Mouse (Mus musculus): ENCODE results near the gene Klhl12. TPM values are rescaled to one million over a fixed set of nuclear protein-coding genes. Genes with fewer than 3 reads are reported as not detected.
"Not testable (repeated sequence)": the region's sequence is repeated elsewhere in the genome, so short reads cannot be mapped to it uniquely, and the experiment has no call there.

Gene Klhl12
- polyA plus RNA-seq, 1 experiment from 2014 or later = 39.1 TPM

DNA sequence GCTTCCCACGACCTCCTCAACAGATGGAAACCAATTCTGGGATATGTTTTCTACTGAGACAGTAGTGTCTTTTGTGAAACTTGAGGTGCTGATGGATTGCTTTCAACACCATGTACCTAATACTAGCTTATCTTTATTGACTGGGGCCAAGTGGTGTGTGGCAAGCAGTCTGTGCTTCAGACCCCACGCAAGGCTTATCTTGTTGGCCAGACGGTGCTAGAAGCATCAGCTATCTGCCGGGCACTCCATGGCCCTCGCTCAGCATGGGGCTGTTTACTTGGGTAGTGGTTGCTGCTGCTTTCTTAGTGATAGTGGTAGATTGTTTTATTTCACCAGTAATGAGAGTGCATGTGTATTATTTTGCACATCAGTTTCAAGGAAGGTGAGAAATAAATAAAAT, 29.0 kb upstream of the Klhl12 start:
- no peak overlapping the region for H3K4me3 ChIP-seq
- H3K4me1 ChIP-seq = 0 out of 2 replicates have a peak, but pooled peaks cover 4% of the 10 kb centered on the region
- DNase-seq (ENCODE audit: low spot score) = no peak
- WGBS = 88% methylated on average over 5 of the region's 5 CpGs
- H3K27me3 ChIP-seq (replicated peaks; ENCODE audit: low read depth, poor library complexity, severe bottlenecking) = no peaks in the 10 kb centered on the region
- H3K9me3 ChIP-seq = no peaks in the 10 kb centered on the region
- peaks cover 91% of the 10 kb centered on the region for H3K36me3 ChIP-seq (replicated peaks)
- no peak overlapping the region for H3K27ac ChIP-seq (replicated peaks)

DNA sequence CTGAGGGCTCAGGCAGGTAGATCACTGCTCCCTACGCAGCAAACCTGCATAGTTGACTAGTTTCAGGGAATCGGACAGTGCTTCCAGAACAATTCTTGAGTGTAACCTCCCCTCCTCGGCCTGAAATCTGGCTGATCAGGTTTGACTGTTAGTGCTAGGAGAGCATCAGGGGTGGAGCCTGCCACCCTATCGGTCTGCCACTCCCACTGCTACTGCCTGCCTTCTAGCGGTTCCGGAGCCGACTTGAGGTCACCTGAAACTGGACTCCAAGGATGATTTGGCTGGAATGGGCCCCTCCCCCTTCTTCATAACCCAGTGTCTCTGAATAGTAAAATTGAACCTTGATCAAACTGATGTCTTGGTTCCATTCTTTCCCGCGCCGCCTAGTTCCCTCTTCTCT, 22.3 kb upstream of the Klhl12 start:
- no peaks in the 10 kb centered on the region for H3K4me1 ChIP-seq
- 82% methylated on average over 10 of the region's 10 CpGs for WGBS
- H3K36me3 ChIP-seq (replicated peaks) = peaks cover 57% of the 10 kb centered on the region

DNA sequence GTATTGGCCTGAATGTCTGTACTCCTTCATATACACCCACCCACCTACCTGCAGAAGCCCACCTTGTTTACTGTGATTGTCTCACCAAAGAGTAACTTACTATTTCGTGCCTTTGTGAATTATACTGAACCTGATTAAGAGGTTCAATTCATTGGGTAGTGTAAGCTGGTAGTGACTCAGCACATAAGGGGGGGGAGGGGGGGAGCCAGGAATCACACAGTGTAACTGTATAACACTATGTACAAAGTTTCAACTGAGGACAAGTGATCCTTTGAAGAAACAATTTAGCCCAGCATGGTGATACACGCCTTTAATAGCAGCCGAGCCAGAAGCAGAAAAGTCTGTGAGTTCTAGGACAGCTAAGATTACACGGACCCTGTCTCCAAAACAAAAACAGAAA, 21.9 kb upstream of the Klhl12 start:
- Histone ChIP-seq H3K4me1 (no peaks in the 10 kb centered on the region), H3K4me3 (no peak overlapping the region), H3K27ac (replicated peaks) (no peak overlapping the region), H3K9me3 (no peaks in the 10 kb centered on the region), H3K27me3 (replicated peaks; ENCODE audit: low read depth, poor library complexity, severe bottlenecking) (no peaks in the 10 kb centered on the region), H3K36me3 (replicated peaks) (peaks cover 52% of the 10 kb centered on the region)
- WGBS = 93% methylated on average over 4 of the region's 4 CpGs
- no peak for DNase-seq (ENCODE audit: low spot score)

More for the DNA sequence above, 22.3 kb upstream of the Klhl12 start:
- Histone ChIP-seq H3K27ac (replicated peaks) (no peak overlapping the region), H3K9me3 (no peaks in the 10 kb centered on the region), H3K4me3 (no peak overlapping the region), H3K27me3 (replicated peaks; ENCODE audit: low read depth, poor library complexity, severe bottlenecking) (no peaks in the 10 kb centered on the region)
- DNase-seq (ENCODE audit: low spot score) = no peak

DNA sequence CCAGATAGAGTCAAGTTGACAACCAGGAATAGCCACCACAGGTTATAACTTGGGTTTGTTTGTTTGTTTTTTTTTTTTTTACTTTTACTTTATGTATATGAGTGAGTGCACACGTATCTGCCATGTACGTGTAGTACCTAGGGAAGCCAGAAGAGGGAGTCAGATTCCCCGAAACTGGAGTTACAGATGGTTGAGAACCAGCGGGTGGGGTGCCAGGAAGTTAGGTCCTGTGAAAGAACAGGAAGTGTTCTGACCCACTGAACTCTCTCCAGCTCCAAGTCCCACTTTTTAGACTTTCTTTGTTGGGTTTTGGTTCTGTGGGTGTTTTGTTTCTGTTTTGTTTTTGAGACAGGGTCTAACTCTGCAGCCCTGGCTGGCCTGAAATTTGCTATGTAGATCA, 19.9 kb upstream of the Klhl12 start:
- no peak overlapping the region for H3K4me3 ChIP-seq
- no peak for DNase-seq (ENCODE audit: low spot score)
- H3K9me3 ChIP-seq = no peaks in the 10 kb centered on the region

DNA sequence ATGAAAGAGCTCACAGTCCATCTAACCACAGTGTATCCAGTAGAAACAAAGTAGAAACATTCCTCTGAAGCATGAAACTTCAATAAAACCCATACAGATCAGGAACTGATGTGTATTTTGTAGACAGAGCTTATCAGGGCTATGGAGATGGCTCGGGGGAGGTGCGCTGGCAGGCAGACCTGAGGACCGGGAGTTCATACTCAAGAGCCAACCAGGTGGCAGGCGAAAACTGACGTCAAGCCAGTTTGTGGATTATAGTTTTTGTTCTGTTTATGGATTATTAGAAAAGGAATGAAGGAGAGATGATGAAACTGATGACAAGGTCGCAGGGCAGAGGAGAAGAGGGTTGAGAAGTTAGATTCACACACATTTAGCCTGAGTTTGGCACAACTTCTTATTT, 14.9 kb upstream of the Klhl12 start:
- WGBS = 92% methylated on average over 6 of the region's 6 CpGs
- Histone ChIP-seq H3K9me3 (no peaks in the 10 kb centered on the region), H3K36me3 (replicated peaks) (no peaks in the 10 kb centered on the region), H3K4me3 (no peak overlapping the region), H3K4me1 (no peaks in the 10 kb centered on the region), H3K27me3 (replicated peaks; ENCODE audit: low read depth, poor library complexity, severe bottlenecking) (no peaks in the 10 kb centered on the region), H3K27ac (replicated peaks) (no peak overlapping the region)
- DNase-seq (ENCODE audit: low spot score) = no peak

More for the DNA sequence above, 19.9 kb upstream of the Klhl12 start:
- 28% methylated on average over 4 of the region's 4 CpGs for WGBS
- Histone ChIP-seq H3K27ac (replicated peaks) (no peak overlapping the region), H3K27me3 (replicated peaks; ENCODE audit: low read depth, poor library complexity, severe bottlenecking) (no peaks in the 10 kb centered on the region), H3K36me3 (replicated peaks) (peaks cover 34% of the 10 kb centered on the region), H3K4me1 (no peaks in the 10 kb centered on the region)

DNA sequence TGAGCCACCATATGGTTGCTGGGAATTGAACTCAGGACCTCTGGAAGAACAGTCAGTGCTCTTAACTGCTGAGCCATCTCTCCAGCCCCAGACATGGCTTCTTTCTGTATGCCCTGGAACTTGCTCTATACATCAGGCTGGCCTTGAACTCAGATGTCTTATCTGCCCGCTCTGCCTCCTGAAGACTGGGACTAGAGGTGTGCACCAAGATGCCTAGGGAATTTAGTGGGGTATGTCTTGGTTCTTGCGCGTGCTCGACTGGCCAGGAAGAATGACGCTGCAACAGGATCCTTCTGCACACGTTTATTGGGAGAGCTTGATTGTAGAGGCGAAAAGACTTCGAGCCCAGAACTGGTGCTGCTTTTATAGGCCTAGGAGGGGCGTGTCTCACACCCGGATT, 13.6 kb upstream of the Klhl12 start:
- H3K4me3 ChIP-seq; H3K36me3 ChIP-seq (replicated peaks); H3K27me3 ChIP-seq (replicated peaks; ENCODE audit: low read depth, poor library complexity, severe bottlenecking); H3K27ac ChIP-seq (replicated peaks); DNase-seq (ENCODE audit: low spot score); H3K9me3 ChIP-seq; H3K4me1 ChIP-seq: not testable (repeated sequence)
- WGBS = 90% methylated on average over 8 of the region's 10 CpGs

DNA sequence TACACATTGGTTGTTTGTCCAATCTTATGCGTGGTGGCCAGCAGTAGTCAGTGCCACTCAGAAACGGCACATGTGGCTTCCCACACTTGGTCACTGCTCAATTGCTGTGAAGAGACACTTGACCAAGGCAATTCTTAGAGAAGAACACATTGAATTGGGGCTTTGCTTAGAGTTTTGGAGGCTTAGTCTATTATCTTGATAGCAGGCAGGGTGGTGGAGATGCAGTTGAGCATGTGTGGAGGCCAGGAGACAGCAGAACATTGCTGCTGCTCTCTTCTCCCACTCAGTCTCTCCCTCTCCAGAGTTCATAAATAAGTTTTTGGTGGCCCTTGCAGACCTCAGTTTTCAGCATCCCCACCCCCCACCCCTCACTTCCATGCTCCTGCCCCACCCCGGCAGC, 12.9 kb upstream of the Klhl12 start:
- H3K4me3 ChIP-seq = no peak overlapping the region
- no peaks in the 10 kb centered on the region for H3K36me3 ChIP-seq (replicated peaks)
- no peaks in the 10 kb centered on the region for H3K27me3 ChIP-seq (replicated peaks; ENCODE audit: low read depth, poor library complexity, severe bottlenecking)
- DNase-seq (ENCODE audit: low spot score) = no peak
- WGBS = 97% methylated on average over 3 of the region's 3 CpGs
- no peak overlapping the region for H3K27ac ChIP-seq (replicated peaks)
- no peaks in the 10 kb centered on the region for H3K4me1 ChIP-seq
- H3K9me3 ChIP-seq = no peaks in the 10 kb centered on the region

DNA sequence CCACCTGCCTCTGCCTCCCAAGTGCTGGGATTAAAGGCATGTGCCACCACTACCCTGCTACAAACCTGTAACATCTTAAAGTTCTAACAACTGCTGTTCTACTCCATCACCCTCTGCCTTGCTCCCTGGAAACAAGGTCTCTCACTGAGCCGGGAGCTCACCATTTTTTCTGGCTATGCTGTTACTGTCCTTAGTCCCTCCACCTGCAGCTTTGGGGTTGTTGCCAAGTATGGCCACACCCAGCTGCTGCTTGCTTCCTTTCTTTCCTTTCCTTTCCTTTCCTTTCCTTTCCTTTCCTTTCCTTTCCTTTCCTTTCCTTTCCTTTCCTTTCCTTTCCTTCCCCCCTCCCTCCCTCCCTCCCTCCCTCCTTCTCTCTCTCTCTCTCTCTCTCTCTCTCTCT, 12.0 kb upstream of the Klhl12 start:
- H3K27ac ChIP-seq (replicated peaks); H3K4me3 ChIP-seq; H3K4me1 ChIP-seq; H3K36me3 ChIP-seq (replicated peaks); H3K9me3 ChIP-seq; DNase-seq (ENCODE audit: low spot score); H3K27me3 ChIP-seq (replicated peaks; ENCODE audit: low read depth, poor library complexity, severe bottlenecking): not testable (repeated sequence)
- 85% methylated on average over 1 of the region's 1 CpGs for WGBS

DNA sequence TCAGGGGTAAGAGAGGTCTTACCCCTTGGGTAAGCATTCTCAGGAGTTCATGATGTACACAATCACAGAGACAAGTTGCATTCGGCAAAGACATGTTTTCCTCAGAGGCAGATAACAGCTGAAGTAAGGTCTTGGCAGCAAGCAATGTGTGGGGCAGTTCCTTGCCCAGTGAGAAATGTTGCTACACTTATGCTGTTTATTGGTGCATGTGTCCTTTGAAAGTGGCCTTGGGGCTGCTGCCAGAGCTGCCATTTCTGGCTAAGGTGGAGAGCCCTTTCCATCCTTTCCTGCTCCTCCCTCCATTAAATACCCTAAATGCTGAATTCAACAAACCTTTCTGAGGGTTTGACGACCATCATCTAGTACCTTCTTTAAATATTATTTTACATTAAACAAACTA, 9.9 kb upstream of the Klhl12 start:
- Histone ChIP-seq H3K36me3 (replicated peaks) (no peaks in the 10 kb centered on the region), H3K9me3 (no peaks in the 10 kb centered on the region), H3K27me3 (replicated peaks; ENCODE audit: low read depth, poor library complexity, severe bottlenecking) (no peaks in the 10 kb centered on the region), H3K4me3 (no peak overlapping the region), H3K4me1 (no peaks in the 10 kb centered on the region), H3K27ac (replicated peaks) (no peak overlapping the region)
- 89% methylated on average over 2 of the region's 2 CpGs for WGBS
- DNase-seq (ENCODE audit: low spot score) = no peak

DNA sequence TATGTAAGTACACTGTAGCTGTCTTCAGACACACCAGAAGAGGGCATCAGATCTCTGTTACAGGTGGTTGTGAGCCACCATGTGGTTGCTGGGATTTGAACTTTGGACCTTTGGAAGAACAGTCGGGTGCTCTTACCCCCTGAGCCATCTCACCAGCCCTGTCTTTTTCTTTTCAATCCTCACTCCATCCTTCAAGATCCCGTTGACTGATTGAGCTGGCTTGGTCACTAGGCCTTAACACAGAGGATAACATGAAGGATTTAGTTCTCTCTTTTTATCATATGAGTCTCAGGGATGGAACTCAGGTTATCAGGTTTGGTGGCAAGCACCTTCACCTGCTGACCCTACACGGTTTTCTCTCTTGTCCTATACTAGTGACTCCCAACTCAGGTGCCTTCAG, 6.8 kb upstream of the Klhl12 start:
- not testable (repeated sequence) for DNase-seq (ENCODE audit: low spot score); H3K27me3 ChIP-seq (replicated peaks; ENCODE audit: low read depth, poor library complexity, severe bottlenecking); H3K4me1 ChIP-seq; H3K27ac ChIP-seq (replicated peaks); H3K4me3 ChIP-seq; H3K36me3 ChIP-seq (replicated peaks); H3K9me3 ChIP-seq
- 70% methylated on average over 3 of the region's 3 CpGs for WGBS

DNA sequence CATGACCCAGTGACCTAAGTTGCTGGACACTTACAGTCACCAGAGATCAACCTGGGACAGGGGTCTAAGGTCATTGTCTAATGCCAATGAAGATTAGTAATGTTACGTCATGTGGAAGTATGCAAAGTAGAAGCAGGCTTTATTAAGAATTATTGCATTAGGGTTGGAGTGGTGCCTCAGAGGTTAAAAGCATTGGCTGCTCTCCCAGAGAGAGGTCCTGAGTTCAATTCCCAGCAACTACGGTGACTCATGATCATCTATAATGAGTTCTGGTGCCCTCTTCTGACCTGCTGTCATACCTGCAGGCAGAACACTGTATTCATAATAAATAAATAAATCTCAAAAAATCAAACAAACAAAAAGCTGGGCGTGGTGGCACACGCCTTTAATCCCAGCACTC, 5.1 kb upstream of the Klhl12 start:
- no peak for DNase-seq (ENCODE audit: low spot score)
- no peaks in the 10 kb centered on the region for H3K27me3 ChIP-seq (replicated peaks; ENCODE audit: low read depth, poor library complexity, severe bottlenecking)
- H3K36me3 ChIP-seq (replicated peaks) = no peaks in the 10 kb centered on the region
- peaks cover 9% of the 10 kb centered on the region for H3K4me1 ChIP-seq
- H3K9me3 ChIP-seq = no peaks in the 10 kb centered on the region
- H3K4me3 ChIP-seq = no peak overlapping the region
- no peak overlapping the region for H3K27ac ChIP-seq (replicated peaks)
- WGBS = 89% methylated on average over 4 of the region's 4 CpGs

DNA sequence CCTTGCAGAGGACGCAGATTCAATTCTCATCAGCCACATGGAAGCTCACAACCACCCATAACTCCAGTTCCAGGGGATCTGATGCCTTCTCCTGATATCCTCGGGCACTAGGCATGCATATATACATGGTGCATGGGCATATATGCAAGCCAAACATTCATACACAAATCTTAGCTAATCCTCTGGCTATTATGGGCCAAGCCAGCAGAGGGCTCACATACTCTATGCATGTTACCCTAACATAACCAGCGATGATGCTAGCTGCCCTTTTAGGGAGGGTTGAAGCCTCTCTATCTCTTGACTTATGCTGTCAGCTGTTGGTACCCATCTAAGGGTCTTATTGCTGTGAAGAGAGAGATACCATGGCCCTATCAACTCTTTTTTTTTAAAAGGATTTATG, 4.3 kb upstream of the Klhl12 start:
- no peaks in the 10 kb centered on the region for H3K27me3 ChIP-seq (replicated peaks; ENCODE audit: low read depth, poor library complexity, severe bottlenecking)
- H3K9me3 ChIP-seq = no peaks in the 10 kb centered on the region
- H3K4me1 ChIP-seq = peaks cover 10% of the 10 kb centered on the region
- H3K36me3 ChIP-seq (replicated peaks) = no peaks in the 10 kb centered on the region
- H3K4me3 ChIP-seq = no peak overlapping the region
- WGBS = 50% methylated on average over 3 of the region's 3 CpGs
- DNase-seq (ENCODE audit: low spot score) = no peak
- no peak overlapping the region for H3K27ac ChIP-seq (replicated peaks)

DNA sequence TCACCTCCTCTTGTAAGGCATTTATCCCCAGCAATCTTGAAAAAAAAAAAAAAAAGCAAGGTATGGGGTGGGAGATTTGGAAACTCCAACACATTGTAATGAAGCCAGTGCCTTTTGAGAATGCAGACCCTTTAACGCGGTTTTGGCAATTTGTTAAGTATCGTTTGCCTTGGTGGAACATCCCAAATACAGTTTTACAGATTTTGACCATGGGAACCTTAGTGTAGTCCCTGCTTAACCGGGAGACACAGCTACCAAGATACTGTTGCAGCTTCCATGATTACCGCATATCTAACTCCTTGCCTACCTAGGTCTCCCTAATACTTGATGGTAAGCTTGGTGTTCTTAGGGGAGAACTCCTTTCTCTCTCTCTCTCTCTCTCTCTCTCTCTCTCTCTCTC, 729 bp downstream of the Klhl12 start:
- H3K9me3 ChIP-seq = no peaks in the 10 kb centered on the region
- no peak overlapping the region for H3K27ac ChIP-seq (replicated peaks)
- peak overlapping the region; percentile 85 for H3K4me3 ChIP-seq
- H3K36me3 ChIP-seq (replicated peaks) = peaks cover 29% of the 10 kb centered on the region
- peaks cover 19% of the 10 kb centered on the region for H3K4me1 ChIP-seq
- DNase-seq (ENCODE audit: low spot score) = no peak
- WGBS = 28% methylated on average over 5 of the region's 5 CpGs
- H3K27me3 ChIP-seq (replicated peaks; ENCODE audit: low read depth, poor library complexity, severe bottlenecking) = no peaks in the 10 kb centered on the region

DNA sequence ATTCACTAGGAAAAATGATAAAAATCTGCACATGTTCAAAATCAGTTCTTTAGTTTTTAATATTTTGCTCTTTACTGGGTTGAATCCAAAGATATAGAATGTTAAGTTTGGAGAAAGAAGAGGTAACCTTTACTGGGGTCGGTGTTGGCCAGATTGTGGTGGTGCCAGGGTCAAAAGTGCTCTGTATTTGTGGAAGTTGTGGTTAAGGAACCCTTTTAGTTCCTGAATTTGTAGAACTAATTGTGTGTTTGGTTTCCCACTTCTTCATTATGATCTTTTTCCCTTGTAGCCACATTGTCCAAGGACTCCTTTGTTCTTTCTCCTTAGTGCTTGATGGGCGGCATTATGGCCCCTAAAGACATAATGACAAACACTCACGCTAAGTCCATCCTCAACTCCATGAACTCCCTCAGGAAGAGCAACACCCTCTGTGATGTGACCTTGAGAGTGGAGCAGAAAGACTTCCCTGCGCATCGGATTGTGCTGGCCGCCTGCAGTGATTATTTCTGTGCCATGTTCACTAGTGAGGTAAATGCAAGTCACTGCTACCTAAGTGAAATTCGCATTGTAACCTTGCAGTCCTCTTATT, 2.9 kb downstream of the Klhl12 start:
- Histone ChIP-seq H3K27me3 (replicated peaks; ENCODE audit: low read depth, poor library complexity, severe bottlenecking) (no peaks in the 10 kb centered on the region), H3K36me3 (replicated peaks) (peaks cover 50% of the 10 kb centered on the region), H3K27ac (replicated peaks) (no peak overlapping the region), H3K9me3 (no peaks in the 10 kb centered on the region), H3K4me3 (no peak overlapping the region), H3K4me1 (peaks cover 19% of the 10 kb centered on the region)
- 92% methylated on average over 7 of the region's 7 CpGs for WGBS
- no peak for DNase-seq (ENCODE audit: low spot score)

Measured in embryonic facial prominence, embryonic 10.5 days (tissue).